Comparison of ENCODE assay signal across 7 mouse cellular contexts in the genomic region with DNA sequence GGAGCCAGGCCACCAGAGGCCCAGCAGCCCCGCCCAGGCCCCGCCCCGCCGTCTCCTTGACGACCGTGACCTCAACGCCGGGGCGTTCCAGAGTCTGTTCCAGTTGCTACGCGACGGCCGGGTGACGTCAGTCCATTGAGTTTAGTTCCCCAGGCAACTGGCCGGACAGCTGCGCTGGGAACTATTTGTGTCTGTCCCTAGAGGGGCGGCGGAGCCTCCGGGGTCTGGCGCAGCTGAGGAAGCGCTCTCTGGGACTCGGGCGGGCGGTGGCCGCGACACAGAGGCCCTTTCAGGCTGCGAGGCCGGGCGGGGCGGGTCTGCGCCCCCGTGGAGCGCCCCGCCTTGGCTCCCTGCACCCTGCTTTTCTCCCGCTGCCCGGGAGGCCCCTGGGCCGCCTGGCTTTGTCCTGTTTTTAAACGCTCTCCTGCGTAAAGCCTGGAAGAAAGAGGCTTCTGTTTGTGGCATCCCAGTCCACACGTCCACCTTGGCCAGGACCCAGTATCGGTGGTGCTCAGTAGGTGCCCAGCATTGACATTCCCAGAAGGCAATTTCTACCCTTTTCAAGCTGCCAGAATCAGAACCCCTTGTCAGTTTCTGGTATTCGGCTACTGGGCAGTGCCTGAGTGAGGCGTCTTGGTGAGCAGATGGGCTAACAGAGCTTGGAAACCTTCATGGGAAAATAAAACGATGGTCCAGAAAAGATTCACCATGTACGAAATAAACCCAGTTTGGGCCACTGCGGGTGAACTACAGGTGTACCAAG. TPM values are rescaled to one million over a fixed set of nuclear protein-coding genes. Genes with fewer than 3 reads are reported as not detected.
DNase-seq lines count a peak whose midpoint lies in the region; ATAC-seq and TF ChIP-seq lines count a peak whose summit lies in the region.

No protein-coding gene starts in this region.

- ATAC-seq in intestine, postnatal 0 days: peak; percentile 87
- ATAC-seq in midbrain, embryonic 12.5 days (ENCODE audit: low FRiP score, low read depth): peak; percentile 94

- H3K9me3 ChIP-seq in intestine, postnatal 0 days (ENCODE audit: control insufficient read depth): no peaks in the 10 kb centered on the region
- no peaks in the 10 kb centered on the region for H3K9me3 ChIP-seq in midbrain, embryonic 12.5 days

- peaks cover 4% of the 10 kb centered on the region for H3K4me1 ChIP-seq in intestine, postnatal 0 days (replicated peaks; ENCODE audit: control insufficient read depth, insufficient read depth, low read length)
- H3K4me1 ChIP-seq in midbrain, embryonic 12.5 days: peaks cover 48% of the 10 kb centered on the region
- H3K4me1 ChIP-seq in small intestine, adult 2 months (ENCODE audit: control insufficient read depth, insufficient read depth, insufficient read length, low read length): peaks cover 15% of the 10 kb centered on the region

- intact Hi-C loops in left cerebral cortex, postnatal 4 days (cut with DNase I): loop anchor here (5.0 kb wide), 1 partner anchor 57 kb away; no protein-coding TSS in a partner anchor

- no peaks in the 10 kb centered on the region for H3K27me3 ChIP-seq in intestine, postnatal 0 days (replicated peaks; ENCODE audit: control insufficient read depth, insufficient read depth, low read length)
- H3K27me3 ChIP-seq in midbrain, embryonic 12.5 days: no peaks in the 10 kb centered on the region
- no peaks in the 10 kb centered on the region for H3K27me3 ChIP-seq in small intestine, adult 2 months (ENCODE audit: control insufficient read depth, insufficient read depth, low read length)

- TF ChIP-seq CTCF in intestine, postnatal 0 days (IDR thresholded peaks at IDR 0.05; ENCODE audit: low read depth): peak; percentile 7; the same call in 1 of the 2 replicates
- no peak for TF ChIP-seq CTCF in small intestine, adult 2 months (IDR thresholded peaks at IDR 0.05; ENCODE audit: extremely low read depth, insufficient read length, insufficient replicate concordance, low read depth, low read length)

- H3K9ac ChIP-seq in intestine, postnatal 0 days (ENCODE audit: low read depth, low read length): peak overlapping the region; percentile 56
- peak overlapping the region; percentile 63 for H3K9ac ChIP-seq in midbrain, embryonic 12.5 days (replicated peaks)

- peak; percentile 98 for DNase-seq in adrenal gland, adult 2 months
- peak; percentile 100 for DNase-seq in embryo, embryonic 11.5 days (ENCODE audit: low read depth, low spot score)
- DNase-seq in gastrocnemius, postnatal 4 days (ENCODE audit: low spot score in 2 of 2): peak; percentile 95 to 99
- DNase-seq in left cerebral cortex, postnatal 4 days: peak; percentile 99

- peak overlapping the region; percentile 45 for H3K4me3 ChIP-seq in intestine, postnatal 0 days (ENCODE audit: low read depth, low read length)
- peak overlapping the region; percentile 39 for H3K4me3 ChIP-seq in midbrain, embryonic 12.5 days
- H3K4me3 ChIP-seq in small intestine, adult 2 months (ENCODE audit: low read depth, low read length): peak overlapping the region; percentile 67

- H3K36me3 ChIP-seq in intestine, postnatal 0 days (ENCODE audit: control insufficient read depth, insufficient read depth): no peaks in the 10 kb centered on the region
- no peaks in the 10 kb centered on the region for H3K36me3 ChIP-seq in midbrain, embryonic 12.5 days
- H3K36me3 ChIP-seq in small intestine, adult 2 months (ENCODE audit: control insufficient read depth, insufficient read depth, low read length): no peaks in the 10 kb centered on the region

- H3K4me2 ChIP-seq in intestine, postnatal 0 days (replicated peaks; ENCODE audit: low read depth): peak overlapping the region; percentile 82
- H3K4me2 ChIP-seq in midbrain, embryonic 12.5 days (replicated peaks): peak overlapping the region; percentile 69

- H3K27ac ChIP-seq in intestine, postnatal 0 days (ENCODE audit: low read depth, low read length): peak overlapping the region; percentile 91
- peak overlapping the region; percentile 100 for H3K27ac ChIP-seq in midbrain, embryonic 12.5 days (replicated peaks)
- H3K27ac ChIP-seq in small intestine, adult 2 months (ENCODE audit: insufficient read depth, low read depth, low read length): peak overlapping the region; percentile 81

- TF ChIP-seq POLR2A in small intestine, adult 2 months (IDR thresholded peaks at IDR 0.05; ENCODE audit: low read depth, low read length): peak; percentile 75

- 5% methylated on average over 39 of the region's 46 CpGs for WGBS in intestine, postnatal 0 days
- 3% methylated on average over 46 of the region's 46 CpGs for WGBS in midbrain, embryonic 12.5 days
- 5% methylated on average over 46 of the region's 46 CpGs for WGBS in small intestine, adult 2 months

RNA-seq across cellular contexts. Expression of a gene that starts 8.5 kb away (rescaled TPM):
- not detected for total RNA-seq in adrenal gland, adult 2 months (2021)
- polyA plus RNA-seq in adrenal gland, adult 2 months (2012; rRNA removed): not detected in 2 replicates
- total RNA-seq in gastrocnemius, postnatal 4 days (2021): not detected
- not detected in 2 replicates for polyA plus RNA-seq in intestine, postnatal 0 days (2015; fragmentation: Nextera tagmentation; extraction: Ambion mirVana)
- total RNA-seq in left cerebral cortex, postnatal 4 days (2021): not detected
- not detected in 2 replicates for polyA plus RNA-seq in midbrain, embryonic 12.5 days (2016; fragmentation: Nextera tagmentation; extraction: Ambion mirVana)
- not detected in 2 replicates for polyA plus RNA-seq in small intestine, adult 2 months (2012; rRNA removed)

RNA-seq across cellular contexts. Expression of a gene that starts 8.6 kb away (rescaled TPM):
- not detected for total RNA-seq in adrenal gland, adult 2 months (2021)
- polyA plus RNA-seq in adrenal gland, adult 2 months (2012; rRNA removed): 0.17 and 0.18 TPM in 2 replicates
- not detected for total RNA-seq in gastrocnemius, postnatal 4 days (2021)
- 4.3 and 4.5 TPM in 2 replicates for polyA plus RNA-seq in intestine, postnatal 0 days (2015; fragmentation: Nextera tagmentation; extraction: Ambion mirVana)
- under 1 TPM; 0.48 to 0.62 TPM for total RNA-seq in left cerebral cortex, postnatal 4 days (2021)
- not detected in 2 replicates for polyA plus RNA-seq in midbrain, embryonic 12.5 days (2016; fragmentation: Nextera tagmentation; extraction: Ambion mirVana)
- polyA plus RNA-seq in small intestine, adult 2 months (2012; rRNA removed): 5.6 and 11.1 TPM in 2 replicates

Comparison
In these comparisons a context has a peak if more than half of its experiments do, and no peak if none do; other contexts are left out.
1. Peak in every context shown above with its lines: DNase-seq, ATAC-seq, H3K4me3 ChIP-seq and H3K27ac ChIP-seq.